Mouse (Mus musculus): Measurements from ENCODE around the gene Ankrd9. TPM values are rescaled to one million over a fixed set of nuclear protein-coding genes. Genes with fewer than 3 reads are reported as not detected.

Ankrd9 gene
- total RNA-seq, 2 experiments from 2014 or later: 9.7 to 9.9 TPM

GRCm38 (mm10) chr12:110992128-110992553, 13.3 kb upstream of the Ankrd9 start:
- intact Hi-C loops (cut with DNase I): loop anchor here (1.0 kb wide), 1 partner anchor 56 kb away; no protein-coding TSS in a partner anchor
- DNase-seq (ENCODE audit: extremely low spot score in 1 of 2, low spot score in 2 of 2): peak; percentile 79 to 91

GRCm38 (mm10) chr12:110991361-110992127, 12.7 kb upstream of the Ankrd9 start:
- intact Hi-C loops (cut with DNase I): loop anchor here (1.0 kb wide), 1 partner anchor 55 kb away; no protein-coding TSS in a partner anchor
- DNase-seq (ENCODE audit: extremely low spot score in 1 of 2, low spot score in 2 of 2): peak; percentile 30 to 83

GRCm38 (mm10) chr12:110990500-110990899, 11.7 kb upstream of the Ankrd9 start:
- intact Hi-C loops (cut with DNase I): no loop called here
- DNase-seq (ENCODE audit: extremely low spot score in 1 of 2, low spot score in 2 of 2): no peak

GRCm38 (mm10) chr12:110989409-110989808, 10.6 kb upstream of the Ankrd9 start:
- intact Hi-C loops (cut with DNase I): no loop called here
- DNase-seq (ENCODE audit: extremely low spot score in 1 of 2, low spot score in 2 of 2): no peak

GRCm38 (mm10) chr12:110986536-110987425, 7.9 kb upstream of the Ankrd9 start:
- intact Hi-C loops (cut with DNase I): no loop called here

GRCm38 (mm10) chr12:110985141-110985540, 6.3 kb upstream of the Ankrd9 start:
- no peak for DNase-seq (ENCODE audit: extremely low spot score in 1 of 2, low spot score in 2 of 2)
- intact Hi-C loops (cut with DNase I): no loop called here

More at GRCm38 (mm10) chr12:110986536-110987425, 7.9 kb upstream of the Ankrd9 start:
- DNase-seq (ENCODE audit: extremely low spot score in 1 of 2, low spot score in 2 of 2): no peak

- intact Hi-C loops (cut with DNase I): no loop called here
- no peak for DNase-seq (ENCODE audit: extremely low spot score in 1 of 2, low spot score in 2 of 2)
These were observed 5.8 kb upstream of the Ankrd9 start for GRCm38 (mm10) chr12:110984598-110984997.

- DNase-seq (ENCODE audit: extremely low spot score in 1 of 2, low spot score in 2 of 2): no peak
- intact Hi-C loops (cut with DNase I): no loop called here
These were observed 4.9 kb upstream of the Ankrd9 start for GRCm38 (mm10) chr12:110983714-110984113.

- no peak for DNase-seq (ENCODE audit: extremely low spot score in 1 of 2, low spot score in 2 of 2)
- intact Hi-C loops (cut with DNase I): no loop called here
These were observed 4.2 kb upstream of the Ankrd9 start for GRCm38 (mm10) chr12:110983083-110983482.

GRCm38 (mm10) chr12:110981736-110982135, 2.9 kb upstream of the Ankrd9 start:
- no peak for DNase-seq (ENCODE audit: extremely low spot score in 1 of 2, low spot score in 2 of 2)
- intact Hi-C loops (cut with DNase I): no loop called here

- DNase-seq (ENCODE audit: extremely low spot score in 1 of 2, low spot score in 2 of 2): no peak
- intact Hi-C loops (cut with DNase I): no loop called here
These were observed 968 bp upstream of the Ankrd9 start for GRCm38 (mm10) chr12:110979808-110980207.

- intact Hi-C loops (cut with DNase I): no loop called here
These were observed 789 bp downstream of the Ankrd9 start for GRCm38 (mm10) chr12:110977896-110978606.

GRCm38 (mm10) chr12:110977345-110977733, 1.5 kb downstream of the Ankrd9 start:
- no peak for DNase-seq (ENCODE audit: extremely low spot score in 1 of 2, low spot score in 2 of 2)
- intact Hi-C loops (cut with DNase I): no loop called here

More at GRCm38 (mm10) chr12:110977896-110978606, 789 bp downstream of the Ankrd9 start:
- no peak for DNase-seq (ENCODE audit: extremely low spot score in 1 of 2, low spot score in 2 of 2)

- intact Hi-C loops (cut with DNase I): no loop called here
These were observed 2.1 kb downstream of the Ankrd9 start for GRCm38 (mm10) chr12:110976589-110977344.

GRCm38 (mm10) chr12:110975838-110976468, 2.9 kb downstream of the Ankrd9 start:
- DNase-seq (ENCODE audit: extremely low spot score in 1 of 2, low spot score in 2 of 2): no peak
- intact Hi-C loops (cut with DNase I): no loop called here

More at GRCm38 (mm10) chr12:110976589-110977344, 2.1 kb downstream of the Ankrd9 start:
- DNase-seq (ENCODE audit: extremely low spot score in 1 of 2, low spot score in 2 of 2): peak in 1 of 2 experiments; percentile 41

GRCm38 (mm10) chr12:110975385-110975784, 3.5 kb downstream of the Ankrd9 start:
- DNase-seq (ENCODE audit: extremely low spot score in 1 of 2, low spot score in 2 of 2): no peak
- intact Hi-C loops (cut with DNase I): no loop called here

GRCm38 (mm10) chr12:110974726-110975125, 4.1 kb downstream of the Ankrd9 start:
- DNase-seq (ENCODE audit: extremely low spot score in 1 of 2, low spot score in 2 of 2): no peak
- intact Hi-C loops (cut with DNase I): no loop called here

GRCm38 (mm10) chr12:110974295-110974694, 4.5 kb downstream of the Ankrd9 start:
- DNase-seq (ENCODE audit: extremely low spot score in 1 of 2, low spot score in 2 of 2): no peak
- intact Hi-C loops (cut with DNase I): no loop called here
